Comparison of ENCODE assay signal across 8 mouse cellular contexts in genomic region chr11:3265291-3266078, GRCm38 (mm10). TPM values are rescaled to one million over a fixed set of nuclear protein-coding genes. Genes with fewer than 3 reads are reported as not detected.
DNase-seq lines count a peak whose midpoint lies in the region; ATAC-seq and TF ChIP-seq lines count a peak whose summit lies in the region.

No protein-coding gene starts in this region.

- no peak for TF ChIP-seq EP300 in heart, postnatal 0 days (IDR thresholded peaks at IDR 0.05; ENCODE audit: low read depth)

- DNase-seq in right cerebral cortex, postnatal 10 days (ENCODE audit: low spot score in 2 of 2), result peak; percentile 6 to 42
- no peak for DNase-seq in right cerebral cortex, postnatal 25 days
- DNase-seq in heart, postnatal 0 days (ENCODE audit: low spot score), result peak; percentile 31
- no peak for DNase-seq in liver, embryonic 13.5 days
- no peak for DNase-seq in frontal cortex, adult 2 months (ENCODE audit: extremely low spot score in 1 of 2, low spot score in 1 of 2)
- DNase-seq in layer of hippocampus, adult 9-10 months (ENCODE audit: low spot score), result no peak

- 1% methylated on average over 26 of the region's 26 CpGs for WGBS in heart, postnatal 0 days
- WGBS in liver, embryonic 13.5 days (ENCODE audit: insufficient replicate concordance), result 2% methylated on average over 26 of the region's 26 CpGs
- 1% methylated on average over 26 of the region's 26 CpGs for WGBS in stomach, embryonic 16.5 days

- no peaks in the 10 kb centered on the region for H3K27me3 ChIP-seq in heart, postnatal 0 days (ENCODE audit: control insufficient read depth, insufficient read depth, low read length)
- no peaks in the 10 kb centered on the region for H3K27me3 ChIP-seq in liver, embryonic 13.5 days
- H3K27me3 ChIP-seq in stomach, embryonic 16.5 days (ENCODE audit: control insufficient read depth, insufficient read depth, low read length), result no peaks in the 10 kb centered on the region

- peak overlapping the region; percentile 51 for H3K27ac ChIP-seq in cortical plate, adult 2 months (ENCODE audit: insufficient read depth, low read length)
- H3K27ac ChIP-seq in heart, postnatal 0 days (ENCODE audit: low read depth), result peak overlapping the region; percentile 93
- peak overlapping the region; percentile 85; the same call in 1 of the 2 replicates for H3K27ac ChIP-seq in liver, embryonic 13.5 days
- H3K27ac ChIP-seq in stomach, embryonic 16.5 days (ENCODE audit: low read length), result peak overlapping the region; percentile 92

- peak overlapping the region; percentile 82 for H3K4me2 ChIP-seq in heart, postnatal 0 days (ENCODE audit: low read depth, low read length)
- H3K4me2 ChIP-seq in liver, embryonic 13.5 days, result peak overlapping the region; percentile 83
- peak overlapping the region; percentile 85 for H3K4me2 ChIP-seq in stomach, embryonic 16.5 days (ENCODE audit: low read depth, low read length)

- ATAC-seq in heart, postnatal 0 days (ENCODE audit: insufficient read depth, low read depth), result no peak
- ATAC-seq in liver, embryonic 13.5 days (ENCODE audit: low read depth), result no peak
- ATAC-seq in stomach, embryonic 16.5 days (ENCODE audit: insufficient read depth, low FRiP score), result no peak

- no peaks in the 10 kb centered on the region for H3K9me3 ChIP-seq in heart, postnatal 0 days (replicated peaks; ENCODE audit: control insufficient read depth, low read length)
- no peaks in the 10 kb centered on the region for H3K9me3 ChIP-seq in liver, embryonic 13.5 days (replicated peaks)
- no peaks in the 10 kb centered on the region for H3K9me3 ChIP-seq in stomach, embryonic 16.5 days (replicated peaks; ENCODE audit: control insufficient read depth, low read length)

- peak overlapping the region; percentile 98 for H3K9ac ChIP-seq in heart, postnatal 0 days (replicated peaks; ENCODE audit: low read depth, low read length)
- peak overlapping the region; percentile 98 for H3K9ac ChIP-seq in liver, embryonic 13.5 days
- peak overlapping the region; percentile 98 for H3K9ac ChIP-seq in stomach, embryonic 16.5 days (ENCODE audit: low read length)

- H3K36me3 ChIP-seq in heart, postnatal 0 days (replicated peaks; ENCODE audit: control insufficient read depth, insufficient read depth, low read length), result peaks cover 34% of the 10 kb centered on the region
- H3K36me3 ChIP-seq in liver, embryonic 13.5 days, result peaks cover 38% of the 10 kb centered on the region
- H3K36me3 ChIP-seq in stomach, embryonic 16.5 days (ENCODE audit: control insufficient read depth, insufficient read depth, low read length), result peaks cover 4% of the 10 kb centered on the region; the same call in 1 of the 2 replicates

- TF ChIP-seq POLR2A in cortical plate, adult 2 months (IDR thresholded peaks at IDR 0.05; ENCODE audit: extremely low read depth, insufficient read depth, low read length), result no peak

- peaks cover 4% of the 10 kb centered on the region; the same call in 1 of the 2 replicates for H3K4me1 ChIP-seq in cortical plate, adult 2 months (ENCODE audit: control insufficient read depth, insufficient read depth, low read length)
- peaks cover 11% of the 10 kb centered on the region for H3K4me1 ChIP-seq in heart, postnatal 0 days (ENCODE audit: control insufficient read depth, insufficient read depth)
- H3K4me1 ChIP-seq in liver, embryonic 13.5 days (replicated peaks), result peaks cover 38% of the 10 kb centered on the region
- H3K4me1 ChIP-seq in stomach, embryonic 16.5 days (ENCODE audit: control insufficient read depth, insufficient read depth, low read length), result peaks cover 12% of the 10 kb centered on the region

- TF ChIP-seq CTCF in cortical plate, adult 2 months (IDR thresholded peaks at IDR 0.05; ENCODE audit: extremely low read depth, insufficient read depth, low read length), result no peak
- TF ChIP-seq CTCF in heart, postnatal 0 days (IDR thresholded peaks at IDR 0.05; ENCODE audit: low read depth), result no peak

- H3K4me3 ChIP-seq in cortical plate, adult 2 months (ENCODE audit: insufficient read depth, low read length), result peak overlapping the region; percentile 95
- H3K4me3 ChIP-seq in heart, postnatal 0 days (ENCODE audit: low read depth, low read length), result peak overlapping the region; percentile 96
- peak overlapping the region; percentile 99 for H3K4me3 ChIP-seq in liver, embryonic 13.5 days (replicated peaks)
- H3K4me3 ChIP-seq in stomach, embryonic 16.5 days (replicated peaks; ENCODE audit: low read length), result peak overlapping the region; percentile 94

RNA-seq across cellular contexts. Expression of gene Drg1, which starts 0.7 kb away (rescaled TPM):
- polyA plus RNA-seq in cortical plate, adult 2 months (2012; rRNA removed), result 77.1 and 88.5 TPM in 2 replicates
- total RNA-seq in heart, postnatal 0 days (2014; rRNA removed; ENCODE audit: low replicate concordance), result 52.8 and 55.1 TPM in 2 replicates
- polyA plus RNA-seq in heart, postnatal 0 days (2015; fragmentation: Nextera tagmentation; extraction: Ambion mirVana), result 128 and 134 TPM in 2 replicates
- polyA plus RNA-seq in liver, embryonic 13.5 days (2015; fragmentation: Nextera tagmentation; extraction: Ambion mirVana), result 159 and 171 TPM in 2 replicates
- 193 and 213 TPM in 2 replicates for polyA plus RNA-seq in stomach, embryonic 16.5 days (2015; fragmentation: Nextera tagmentation; extraction: Ambion mirVana)
- polyA plus RNA-seq in frontal cortex, adult 2 months (2012; rRNA removed), result 76.0 and 86.1 TPM in 2 replicates

RNA-seq across cellular contexts. Expression of gene Patz1, which starts 23.2 kb away (rescaled TPM):
- polyA plus RNA-seq in cortical plate, adult 2 months (2012; rRNA removed), result 29.0 and 30.1 TPM in 2 replicates
- 35.6 and 56.8 TPM in 2 replicates for total RNA-seq in heart, postnatal 0 days (2014; rRNA removed; ENCODE audit: low replicate concordance)
- polyA plus RNA-seq in heart, postnatal 0 days (2015; fragmentation: Nextera tagmentation; extraction: Ambion mirVana), result 13.1 and 14.0 TPM in 2 replicates
- polyA plus RNA-seq in liver, embryonic 13.5 days (2015; fragmentation: Nextera tagmentation; extraction: Ambion mirVana), result 14.8 and 15.8 TPM in 2 replicates
- polyA plus RNA-seq in stomach, embryonic 16.5 days (2015; fragmentation: Nextera tagmentation; extraction: Ambion mirVana), result 26.1 and 26.5 TPM in 2 replicates
- polyA plus RNA-seq in frontal cortex, adult 2 months (2012; rRNA removed), result 33.0 and 33.9 TPM in 2 replicates

Comparison
In these comparisons a context has a peak if more than half of its experiments do, and no peak if none do; other contexts are left out.
1. DNase-seq: peak in right cerebral cortex, postnatal 10 days (2 of 2) and heart, postnatal 0 days (single experiment); none in right cerebral cortex, postnatal 25 days (single experiment), liver, embryonic 13.5 days (single experiment), frontal cortex, adult 2 months (0 of 2) and layer of hippocampus, adult 9-10 months (single experiment).
2. Peak in every context shown above with its lines, with median percentiles within 50 percentile points of each other: H3K27ac ChIP-seq, H3K4me3 ChIP-seq, H3K4me2 ChIP-seq and H3K9ac ChIP-seq.